Comparison of ENCODE assay signal across 10 mouse cellular contexts in the genomic region with DNA sequence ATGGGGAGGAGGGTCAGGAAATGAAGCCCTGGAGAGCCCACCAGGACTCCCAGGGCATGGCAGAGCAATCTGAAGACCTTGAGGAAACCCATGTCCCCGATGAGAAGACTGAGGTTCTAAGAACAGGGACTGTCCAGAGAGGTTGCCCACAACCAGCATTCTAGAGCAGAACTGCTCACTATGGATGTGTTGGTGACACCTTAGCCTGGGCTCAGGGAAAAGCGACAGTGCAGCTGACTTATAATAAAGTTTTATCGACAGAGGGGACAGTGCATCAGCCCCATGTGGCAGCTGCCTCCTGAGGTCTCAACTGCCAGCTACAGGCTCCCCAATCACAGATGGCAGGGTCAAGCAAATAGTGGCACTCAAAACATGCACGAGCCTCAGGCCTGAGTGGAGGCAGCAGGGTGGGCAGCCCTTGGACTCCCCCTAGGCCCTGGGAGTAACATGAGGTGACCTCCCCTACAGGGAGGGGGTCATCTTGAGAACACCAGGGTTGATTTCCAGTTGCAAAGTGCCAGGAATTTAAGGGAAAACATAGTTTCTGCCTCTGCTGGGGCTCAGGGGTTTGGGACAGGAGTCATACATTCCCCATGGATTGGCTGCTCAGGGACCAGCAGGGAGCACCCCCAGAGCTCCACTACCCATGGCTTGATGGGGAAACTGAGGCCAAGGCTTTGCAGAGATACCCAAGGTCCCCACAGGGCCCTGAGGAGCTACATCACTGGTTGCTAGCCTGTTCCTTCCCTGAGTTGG. TPM values are rescaled to one million over a fixed set of nuclear protein-coding genes. Genes with fewer than 3 reads are reported as not detected.
DNase-seq lines count a peak whose midpoint lies in the region; ATAC-seq and TF ChIP-seq lines count a peak whose summit lies in the region.
"Had no signal": no experiment of that assay in that cellular context is flagged by ENCODE, and none has a peak within 500 bp of the region (broad histone marks: within the 10 kb centered on the region; RNA-seq: fewer than 3 reads in every experiment).

No protein-coding gene starts in this region.

- 67% methylated on average over 4 of the region's 4 CpGs for WGBS in hindbrain, postnatal 0 days
- WGBS in hindbrain, embryonic 13.5 days = 78% methylated on average over 4 of the region's 4 CpGs

- no peaks in the 10 kb centered on the region for H3K27me3 ChIP-seq in hindbrain, postnatal 0 days (ENCODE audit: insufficient read depth, low read length)
- H3K27me3 ChIP-seq in hindbrain, embryonic 13.5 days = peaks cover 39% of the 10 kb centered on the region
- no peaks in the 10 kb centered on the region for H3K27me3 ChIP-seq in testis, adult 2 months (ENCODE audit: control insufficient read depth, insufficient read depth, low read length)

- H3K27ac ChIP-seq in hindbrain, postnatal 0 days = no peak overlapping the region
- no peak overlapping the region for H3K27ac ChIP-seq in hindbrain, embryonic 13.5 days
- H3K27ac ChIP-seq in testis, adult 2 months (ENCODE audit: control insufficient read depth, insufficient read depth, low read depth, low read length) = no peak overlapping the region
- H3K27ac ChIP-seq: forebrain, embryonic 12.5 days had no signal

- H3K9me3 ChIP-seq in hindbrain, postnatal 0 days (ENCODE audit: low read length) = no peaks in the 10 kb centered on the region
- H3K9me3 ChIP-seq in hindbrain, embryonic 13.5 days = no peaks in the 10 kb centered on the region
- H3K9me3 ChIP-seq: forebrain, embryonic 12.5 days; G1E had no signal

- peak; percentile 0 for DNase-seq in hindbrain, postnatal 0 days (ENCODE audit: low spot score)
- DNase-seq in testis, postnatal 14 days (ENCODE audit: low spot score) = no peak
- DNase-seq in cerebellum, postnatal 36 days = peak; percentile 1 to 9
- peak; percentile 35 for DNase-seq in testis, postnatal 10 days (ENCODE audit: low spot score)
- DNase-seq in thymus, postnatal 25 days = no peak

- no peak overlapping the region for H3K4me3 ChIP-seq in hindbrain, postnatal 0 days (ENCODE audit: low read length)
- H3K4me3 ChIP-seq in hindbrain, embryonic 13.5 days = no peak overlapping the region
- H3K4me3 ChIP-seq in testis, adult 2 months (ENCODE audit: control insufficient read depth, low read depth, low read length) = peak overlapping the region; percentile 78
- H3K4me3 ChIP-seq: forebrain, embryonic 12.5 days had no signal

- H3K36me3 ChIP-seq in hindbrain, postnatal 0 days (ENCODE audit: insufficient read depth, low read length) = no peaks in the 10 kb centered on the region
- peaks cover 11% of the 10 kb centered on the region for H3K36me3 ChIP-seq in hindbrain, embryonic 13.5 days
- no peaks in the 10 kb centered on the region for H3K36me3 ChIP-seq in testis, adult 2 months (ENCODE audit: control insufficient read depth, insufficient read depth, low read length)

- peaks cover 30% of the 10 kb centered on the region for H3K4me1 ChIP-seq in hindbrain, postnatal 0 days (ENCODE audit: insufficient read depth, low read length)
- peaks cover 54% of the 10 kb centered on the region for H3K4me1 ChIP-seq in hindbrain, embryonic 13.5 days (replicated peaks)
- H3K4me1 ChIP-seq in testis, adult 2 months (ENCODE audit: control insufficient read depth, insufficient read depth, low read length) = peaks cover 26% of the 10 kb centered on the region

- H3K4me2 ChIP-seq in hindbrain, postnatal 0 days (ENCODE audit: low read depth, low read length) = no peak overlapping the region
- H3K4me2 ChIP-seq in hindbrain, embryonic 13.5 days = no peak overlapping the region
- H3K4me2 ChIP-seq: forebrain, embryonic 12.5 days had no signal

- TF ChIP-seq CTCF in hindbrain, postnatal 0 days (IDR thresholded peaks at IDR 0.05; ENCODE audit: low read depth) = no peak
- no peak for TF ChIP-seq CTCF in testis, adult 2 months (IDR thresholded peaks at IDR 0.05; ENCODE audit: control insufficient read depth, insufficient read depth, insufficient replicate concordance, low read depth, low read length)

- H3K9ac ChIP-seq in hindbrain, postnatal 0 days (replicated peaks; ENCODE audit: low read length) = no peak overlapping the region
- H3K9ac ChIP-seq in hindbrain, embryonic 13.5 days = no peak overlapping the region
- H3K9ac ChIP-seq: forebrain, embryonic 12.5 days; liver, postnatal 0 days had no signal

- no peak for ATAC-seq in hindbrain, postnatal 0 days
- no peak for ATAC-seq in hindbrain, embryonic 13.5 days (ENCODE audit: low FRiP score)

- no peak for TF ChIP-seq POLR2A in testis, adult 2 months (IDR thresholded peaks at IDR 0.05; ENCODE audit: control insufficient read depth, low read depth, low read length)

RNA-seq across cellular contexts. Expression of a gene that starts 28.4 kb away (rescaled TPM):
- total RNA-seq in hindbrain, postnatal 0 days (2014; rRNA removed) = 2.9 and 3.7 TPM in 2 replicates
- 1.4 and 1.7 TPM in 2 replicates for polyA plus RNA-seq in hindbrain, postnatal 0 days (2015; fragmentation: Nextera tagmentation; extraction: Ambion mirVana)
- 1.8 TPM in 2 replicates for polyA plus RNA-seq in hindbrain, embryonic 13.5 days (2015; fragmentation: Nextera tagmentation; extraction: Ambion mirVana)
- polyA plus RNA-seq in testis, adult 2 months (2012; rRNA removed) = 3,568 and 3,612 TPM in 2 replicates

RNA-seq across cellular contexts. Expression of a gene that starts 32.4 kb away (rescaled TPM):
- total RNA-seq in hindbrain, postnatal 0 days (2014; rRNA removed) = 7.5 TPM in 2 replicates
- polyA plus RNA-seq in hindbrain, postnatal 0 days (2015; fragmentation: Nextera tagmentation; extraction: Ambion mirVana) = 2.7 and 4.0 TPM in 2 replicates
- 2.0 and 2.3 TPM in 2 replicates for polyA plus RNA-seq in hindbrain, embryonic 13.5 days (2015; fragmentation: Nextera tagmentation; extraction: Ambion mirVana)
- polyA plus RNA-seq in testis, adult 2 months (2012; rRNA removed) = 0.65 TPM in 1 of 2 replicates, not detected in the other
- polyA plus RNA-seq: liver, postnatal 0 days had no signal

RNA-seq across cellular contexts. Expression of a gene that starts 34.2 kb away (rescaled TPM):
- total RNA-seq in hindbrain, postnatal 0 days (2014; rRNA removed) = 17.2 and 26.5 TPM in 2 replicates
- polyA plus RNA-seq in hindbrain, postnatal 0 days (2015; fragmentation: Nextera tagmentation; extraction: Ambion mirVana) = 33.8 and 34.6 TPM in 2 replicates
- polyA plus RNA-seq in hindbrain, embryonic 13.5 days (2015; fragmentation: Nextera tagmentation; extraction: Ambion mirVana) = 21.3 and 22.4 TPM in 2 replicates
- 9.8 and 9.9 TPM in 2 replicates for polyA plus RNA-seq in testis, adult 2 months (2012; rRNA removed)

RNA-seq across cellular contexts. Expression of a gene that starts 37.0 kb away (rescaled TPM):
- 2.1 and 3.3 TPM in 2 replicates for total RNA-seq in hindbrain, postnatal 0 days (2014; rRNA removed)
- polyA plus RNA-seq in hindbrain, postnatal 0 days (2015; fragmentation: Nextera tagmentation; extraction: Ambion mirVana) = 5.3 and 7.0 TPM in 2 replicates
- polyA plus RNA-seq in hindbrain, embryonic 13.5 days (2015; fragmentation: Nextera tagmentation; extraction: Ambion mirVana) = 6.5 and 8.1 TPM in 2 replicates
- polyA plus RNA-seq in testis, adult 2 months (2012; rRNA removed) = 1.2 and 1.6 TPM in 2 replicates

RNA-seq across cellular contexts. Expression of a gene that starts 37.0 kb away (rescaled TPM):
- 146 TPM in 2 replicates for total RNA-seq in hindbrain, postnatal 0 days (2014; rRNA removed)
- 111 and 114 TPM in 2 replicates for polyA plus RNA-seq in hindbrain, postnatal 0 days (2015; fragmentation: Nextera tagmentation; extraction: Ambion mirVana)
- 72.1 and 74.8 TPM in 2 replicates for polyA plus RNA-seq in hindbrain, embryonic 13.5 days (2015; fragmentation: Nextera tagmentation; extraction: Ambion mirVana)
- 38.5 and 46.3 TPM in 2 replicates for polyA plus RNA-seq in testis, adult 2 months (2012; rRNA removed)

Comparison
In these comparisons a context has a peak if more than half of its experiments do, and no peak if none do; other contexts are left out.
1. DNase-seq: peak in hindbrain, postnatal 0 days (single experiment), cerebellum, postnatal 36 days (2 of 2) and testis, postnatal 10 days (single experiment); none in testis, postnatal 14 days (single experiment) and thymus, postnatal 25 days (single experiment).
2. RNA of a gene that starts 28.4 kb away (polyA plus RNA-seq): 3,568 to 3,612 TPM in testis, adult 2 months; 1.8 TPM in hindbrain, embryonic 13.5 days and 1.4 to 1.7 TPM in hindbrain, postnatal 0 days; every median in the first group is over 1,000 times any median in the second.